Mouse (Mus musculus): ENCODE data around the gene Chd5. TPM values are rescaled to one million over a fixed set of nuclear protein-coding genes. Genes with fewer than 3 reads are reported as not detected.

Chd5 gene
- polyA plus RNA-seq, 1 experiment from 2014 or later, result 48.5 TPM

- peak overlapping the region; percentile 58 for H3K4me2 ChIP-seq (ENCODE audit: low read depth, low read length)
- H3K36me3 ChIP-seq (ENCODE audit: control insufficient read depth, insufficient read depth, low read length), result peaks cover 23% of the 10 kb centered on the region
- no peak overlapping the region for H3K27ac ChIP-seq (ENCODE audit: low read depth, low read length)
- H3K4me1 ChIP-seq (ENCODE audit: control insufficient read depth, insufficient read depth, low read length), result peaks cover 10% of the 10 kb centered on the region
- WGBS, result 2% methylated on average over 11 of the region's 11 CpGs
- peak overlapping the region; percentile 60 for H3K9ac ChIP-seq (replicated peaks; ENCODE audit: low read depth, low read length)
- peak overlapping the region; percentile 72 for H3K4me3 ChIP-seq (ENCODE audit: low read depth, low read length)
- no peaks in the 10 kb centered on the region; the same call in 1 of the 2 replicates for H3K27me3 ChIP-seq (ENCODE audit: control insufficient read depth, insufficient read depth, low read length)
- ATAC-seq (ENCODE audit: low read depth), result no peak
- H3K9me3 ChIP-seq (ENCODE audit: control insufficient read depth, low read length), result no peaks in the 10 kb centered on the region
Observed at GRCm38 (mm10) chr4:152326543-152326942, 11.9 kb upstream of the Chd5 start.

DNA sequence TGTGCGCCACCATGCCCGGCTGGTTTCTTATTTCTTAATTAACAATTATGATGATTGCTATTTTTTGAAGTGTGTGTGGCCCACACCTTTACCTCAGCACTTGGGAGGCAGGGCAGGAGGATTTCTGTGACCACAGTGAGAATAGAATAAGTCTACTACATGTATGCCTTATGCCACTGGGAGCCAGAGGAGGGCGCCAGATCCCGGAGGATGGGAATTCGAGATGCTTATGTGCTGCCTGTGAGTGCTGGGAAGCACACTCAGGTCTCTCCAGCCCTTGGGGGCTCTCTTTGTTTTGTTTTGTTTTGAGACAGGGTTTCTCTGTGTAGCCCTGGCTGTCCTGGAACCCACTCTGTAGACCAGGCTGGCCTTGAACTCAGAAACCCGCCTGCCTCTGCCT, 9.8 kb upstream of the Chd5 start:
- no peak overlapping the region for H3K27ac ChIP-seq (ENCODE audit: low read depth, low read length)

GRCm38 (mm10) chr4:152332952-152333351, 5.5 kb upstream of the Chd5 start:
- no peaks in the 10 kb centered on the region for H3K9me3 ChIP-seq (ENCODE audit: control insufficient read depth, low read length)
- H3K27me3 ChIP-seq (ENCODE audit: control insufficient read depth, insufficient read depth, low read length), result no peaks in the 10 kb centered on the region
- peaks cover 44% of the 10 kb centered on the region for H3K36me3 ChIP-seq (ENCODE audit: control insufficient read depth, insufficient read depth, low read length)
- H3K4me1 ChIP-seq (ENCODE audit: control insufficient read depth, insufficient read depth, low read length), result no peaks in the 10 kb centered on the region
- H3K27ac ChIP-seq (ENCODE audit: low read depth, low read length), result no peak overlapping the region
- no peak overlapping the region for H3K4me3 ChIP-seq (ENCODE audit: low read depth, low read length)
- peak; percentile 60; the same call in 1 of the 2 replicates for ATAC-seq (ENCODE audit: low read depth)
- WGBS, result 32% methylated on average over 2 of the region's 2 CpGs
- no peak overlapping the region for H3K9ac ChIP-seq (replicated peaks; ENCODE audit: low read depth, low read length)
- no peak overlapping the region for H3K4me2 ChIP-seq (ENCODE audit: low read depth, low read length)

More for the DNA sequence above, 9.8 kb upstream of the Chd5 start:
- Histone ChIP-seq H3K9ac (replicated peaks; ENCODE audit: low read depth, low read length) (no peak overlapping the region), H3K9me3 (ENCODE audit: control insufficient read depth, low read length) (no peaks in the 10 kb centered on the region), H3K27me3 (ENCODE audit: control insufficient read depth, insufficient read depth, low read length) (no peaks in the 10 kb centered on the region; the same call in 1 of the 2 replicates), H3K4me3 (ENCODE audit: low read depth, low read length) (no peak overlapping the region), H3K36me3 (ENCODE audit: control insufficient read depth, insufficient read depth, low read length) (peaks cover 39% of the 10 kb centered on the region), H3K4me2 (ENCODE audit: low read depth, low read length) (no peak overlapping the region), H3K4me1 (ENCODE audit: control insufficient read depth, insufficient read depth, low read length) (peaks cover 10% of the 10 kb centered on the region)
- 80% methylated on average over 6 of the region's 6 CpGs for WGBS
- no peak for ATAC-seq (ENCODE audit: low read depth)

GRCm38 (mm10) chr4:152333587-152333986, 4.9 kb upstream of the Chd5 start:
- no peaks in the 10 kb centered on the region for H3K9me3 ChIP-seq (ENCODE audit: control insufficient read depth, low read length)
- no peak overlapping the region for H3K27ac ChIP-seq (ENCODE audit: low read depth, low read length)
- WGBS, result 96% methylated on average over 12 of the region's 12 CpGs
- peaks cover 44% of the 10 kb centered on the region for H3K36me3 ChIP-seq (ENCODE audit: control insufficient read depth, insufficient read depth, low read length)
- H3K4me1 ChIP-seq (ENCODE audit: control insufficient read depth, insufficient read depth, low read length), result peaks cover 3% of the 10 kb centered on the region; the same call in 1 of the 2 replicates
- ATAC-seq (ENCODE audit: low read depth), result no peak
- no peak overlapping the region for H3K9ac ChIP-seq (replicated peaks; ENCODE audit: low read depth, low read length)
- no peaks in the 10 kb centered on the region for H3K27me3 ChIP-seq (ENCODE audit: control insufficient read depth, insufficient read depth, low read length)
- no peak overlapping the region for H3K4me2 ChIP-seq (ENCODE audit: low read depth, low read length)
- no peak overlapping the region for H3K4me3 ChIP-seq (ENCODE audit: low read depth, low read length)

DNA sequence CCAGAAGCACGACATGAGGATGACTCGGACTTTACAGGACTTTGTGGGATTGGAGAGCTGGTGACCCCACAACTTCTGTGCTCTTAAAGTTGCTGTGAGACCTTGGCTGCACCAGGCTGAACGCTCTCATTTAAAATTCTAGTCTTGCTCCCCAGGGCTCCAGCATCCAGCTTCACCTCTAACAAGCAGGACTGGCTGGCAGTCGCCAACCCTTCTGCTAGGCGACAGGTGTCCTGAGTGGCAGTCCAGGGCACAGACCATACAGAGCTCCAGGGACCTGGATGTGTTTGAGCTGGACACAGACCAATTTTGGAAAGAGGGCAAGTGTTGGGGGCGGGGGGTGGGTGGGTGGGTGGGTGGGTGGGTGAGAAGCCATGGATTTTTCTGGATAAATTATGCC, 679 bp upstream of the Chd5 start:
- H3K9me3 ChIP-seq (ENCODE audit: control insufficient read depth, low read length), result no peaks in the 10 kb centered on the region
- no peak overlapping the region for H3K9ac ChIP-seq (replicated peaks; ENCODE audit: low read depth, low read length)
- peaks cover 13% of the 10 kb centered on the region for H3K4me1 ChIP-seq (ENCODE audit: control insufficient read depth, insufficient read depth, low read length)
- H3K27me3 ChIP-seq (ENCODE audit: control insufficient read depth, insufficient read depth, low read length), result no peaks in the 10 kb centered on the region; the same call in 1 of the 2 replicates
- H3K27ac ChIP-seq (ENCODE audit: low read depth, low read length), result no peak overlapping the region
- no peak overlapping the region for H3K4me3 ChIP-seq (ENCODE audit: low read depth, low read length)
- no peak for ATAC-seq (ENCODE audit: low read depth)
- WGBS, result 27% methylated on average over 5 of the region's 6 CpGs
- H3K36me3 ChIP-seq (ENCODE audit: control insufficient read depth, insufficient read depth, low read length), result peaks cover 10% of the 10 kb centered on the region; the same call in 1 of the 2 replicates
- no peak overlapping the region for H3K4me2 ChIP-seq (ENCODE audit: low read depth, low read length)

- Histone ChIP-seq H3K9ac (replicated peaks; ENCODE audit: low read depth, low read length) (peak overlapping the region; percentile 86), H3K36me3 (ENCODE audit: control insufficient read depth, insufficient read depth, low read length) (no peaks in the 10 kb centered on the region), H3K27ac (ENCODE audit: low read depth, low read length) (peak overlapping the region; percentile 77), H3K27me3 (ENCODE audit: control insufficient read depth, insufficient read depth, low read length) (no peaks in the 10 kb centered on the region; the same call in 1 of the 2 replicates), H3K9me3 (ENCODE audit: control insufficient read depth, low read length) (no peaks in the 10 kb centered on the region), H3K4me2 (ENCODE audit: low read depth, low read length) (peak overlapping the region; percentile 83), H3K4me3 (ENCODE audit: low read depth, low read length) (peak overlapping the region; percentile 54), H3K4me1 (ENCODE audit: control insufficient read depth, insufficient read depth, low read length) (peaks cover 13% of the 10 kb centered on the region)
- ATAC-seq (ENCODE audit: low read depth), result peak; percentile 20; the same call in 1 of the 2 replicates
- 4% methylated on average over 11 of the region's 26 CpGs for WGBS
Observed at GRCm38 (mm10) chr4:152339293-152339790, 891 bp downstream of the Chd5 start.

GRCm38 (mm10) chr4:152340584-152341284, 2.3 kb downstream of the Chd5 start:
- WGBS, result 40% methylated on average over 15 of the region's 15 CpGs
- H3K9ac ChIP-seq (replicated peaks; ENCODE audit: low read depth, low read length), result no peak overlapping the region
- H3K27ac ChIP-seq (ENCODE audit: low read depth, low read length), result no peak overlapping the region
- H3K4me1 ChIP-seq (ENCODE audit: control insufficient read depth, insufficient read depth, low read length), result peaks cover 13% of the 10 kb centered on the region
- H3K9me3 ChIP-seq (ENCODE audit: control insufficient read depth, low read length), result no peaks in the 10 kb centered on the region
- no peaks in the 10 kb centered on the region; the same call in 1 of the 2 replicates for H3K27me3 ChIP-seq (ENCODE audit: control insufficient read depth, insufficient read depth, low read length)
- no peaks in the 10 kb centered on the region for H3K36me3 ChIP-seq (ENCODE audit: control insufficient read depth, insufficient read depth, low read length)
- ATAC-seq (ENCODE audit: low read depth), result no peak
- peak overlapping the region; percentile 83 for H3K4me2 ChIP-seq (ENCODE audit: low read depth, low read length)
- no peak overlapping the region for H3K4me3 ChIP-seq (ENCODE audit: low read depth, low read length)

DNA sequence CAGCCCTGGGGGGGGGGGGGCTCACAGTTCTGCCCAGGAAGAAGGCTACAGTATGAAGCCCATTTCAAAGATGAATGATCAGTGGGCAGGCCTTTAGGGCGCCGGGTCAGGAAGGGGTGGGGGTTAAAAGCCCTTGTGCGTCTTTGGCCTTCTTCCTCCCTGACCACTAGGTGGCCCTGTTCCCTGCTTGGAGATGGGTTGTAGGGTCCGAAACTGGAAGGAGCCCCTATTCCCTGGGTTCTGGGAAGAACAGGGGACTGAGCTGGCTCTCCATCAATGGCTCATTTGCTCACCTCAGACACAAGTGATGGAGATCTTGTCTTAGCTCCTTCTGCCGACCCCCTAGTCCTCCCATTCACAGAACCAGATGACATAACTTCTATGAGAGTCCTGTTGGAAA, 4.8 kb downstream of the Chd5 start:
- no peak overlapping the region for H3K4me3 ChIP-seq (ENCODE audit: low read depth, low read length)
- H3K9me3 ChIP-seq (ENCODE audit: control insufficient read depth, low read length), result no peaks in the 10 kb centered on the region
- WGBS, result 13% methylated on average over 5 of the region's 5 CpGs
- H3K4me2 ChIP-seq (ENCODE audit: low read depth, low read length), result no peak overlapping the region
- H3K9ac ChIP-seq (replicated peaks; ENCODE audit: low read depth, low read length), result no peak overlapping the region
- H3K36me3 ChIP-seq (ENCODE audit: control insufficient read depth, insufficient read depth, low read length), result no peaks in the 10 kb centered on the region
- peaks cover 10% of the 10 kb centered on the region for H3K4me1 ChIP-seq (ENCODE audit: control insufficient read depth, insufficient read depth, low read length)
- no peaks in the 10 kb centered on the region; the same call in 1 of the 2 replicates for H3K27me3 ChIP-seq (ENCODE audit: control insufficient read depth, insufficient read depth, low read length)
- ATAC-seq (ENCODE audit: low read depth), result no peak
- no peak overlapping the region for H3K27ac ChIP-seq (ENCODE audit: low read depth, low read length)

GRCm38 (mm10) chr4:152344651-152345050, 6.2 kb downstream of the Chd5 start:
- no peak for ATAC-seq (ENCODE audit: low read depth)
- H3K4me1 ChIP-seq (ENCODE audit: control insufficient read depth, insufficient read depth, low read length), result peaks cover 15% of the 10 kb centered on the region
- no peak overlapping the region for H3K4me2 ChIP-seq (ENCODE audit: low read depth, low read length)
- H3K27me3 ChIP-seq (ENCODE audit: control insufficient read depth, insufficient read depth, low read length), result no peaks in the 10 kb centered on the region
- no peak overlapping the region for H3K4me3 ChIP-seq (ENCODE audit: low read depth, low read length)
- H3K9me3 ChIP-seq (ENCODE audit: control insufficient read depth, low read length), result no peaks in the 10 kb centered on the region
- WGBS, result 75% methylated on average over 7 of the region's 7 CpGs
- H3K27ac ChIP-seq (ENCODE audit: low read depth, low read length), result no peak overlapping the region
- H3K36me3 ChIP-seq (ENCODE audit: control insufficient read depth, insufficient read depth, low read length), result no peaks in the 10 kb centered on the region
- no peak overlapping the region for H3K9ac ChIP-seq (replicated peaks; ENCODE audit: low read depth, low read length)

All from neural tube, embryonic 14.5 days (tissue).